Mouse (Mus musculus) midbrain, embryonic 10.5 days (tissue): Measurements from ENCODE around the gene Stox2. TPM values are rescaled to one million over a fixed set of nuclear protein-coding genes. Genes with fewer than 3 reads are reported as not detected.

Experiments
- DNase-seq: peaks from one replicate; pipeline ENCODE4 v3.0.0-alpha.2; 2017; ENCODE audit warnings: low spot score
- H3K27ac ChIP-seq: fragments of 300-500 bp; sonication (generic); replicated peaks from 2 replicates; pipeline ENCODE4 v1.5.1; 2016; ENCODE audit warnings: mild to moderate bottlenecking
- H3K27me3 ChIP-seq: fragments of 300-500 bp; sonication (generic); 2 replicates; pipeline ENCODE4 v1.6.1; 2016; ENCODE audit warnings: low read depth, mild to moderate bottlenecking; ENCODE audit not compliant: poor library complexity, severe bottlenecking
- H3K36me3 ChIP-seq: fragments of 300-500 bp; sonication (generic); 2 replicates; pipeline ENCODE4 v1.6.1; 2016; ENCODE audit warnings: mild to moderate bottlenecking, moderate library complexity
- H3K4me1 ChIP-seq: fragments of 300-500 bp; sonication (generic); 2 replicates; pipeline ENCODE4 v1.6.1; 2016
- H3K4me3 ChIP-seq: fragments of 300-500 bp; sonication (generic); 2 replicates; pipeline ENCODE4 v1.5.1; 2016; ENCODE audit warnings: mild to moderate bottlenecking, moderate library complexity
- H3K9me3 ChIP-seq: fragments of 300-500 bp; sonication (generic); replicated peaks from 2 replicates; pipeline ENCODE4 v1.6.1; 2016; ENCODE audit warnings: mild to moderate bottlenecking
- WGBS: fragments of 180-500 bp; shearing (Covaris S2); methylation state at CpG from one replicate; pipeline ENCODE4 v1.1.7; 2016; 5-methylcytosine and 5-hydroxymethylcytosine counted together
- polyA plus RNA-seq: library from polyadenylated mRNA; unstranded; fragments of >200 nt; fragmentation: Nextera tagmentation; extraction: Ambion mirVana; gene quantifications from 2 replicates; pipeline ENCODE4 v1.2.1, GENCODE M21; 2016

Stox2 gene
- polyA plus RNA-seq, 1 experiment from 2014 or later: 22.2 TPM

- DNase-seq: no peak
- WGBS: 93% methylated on average over 3 of the region's 3 CpGs
- no peaks in the 10 kb centered on the region for H3K27me3 ChIP-seq
- no peaks in the 10 kb centered on the region for H3K36me3 ChIP-seq
- no peaks in the 10 kb centered on the region for H3K9me3 ChIP-seq
- H3K27ac ChIP-seq: no peak overlapping the region
- no peaks in the 10 kb centered on the region for H3K4me1 ChIP-seq
- H3K4me3 ChIP-seq: no peak overlapping the region
These were observed 56.7 kb downstream of the Stox2 start for GRCm38 (mm10) chr8:47389430-47389829.

DNA sequence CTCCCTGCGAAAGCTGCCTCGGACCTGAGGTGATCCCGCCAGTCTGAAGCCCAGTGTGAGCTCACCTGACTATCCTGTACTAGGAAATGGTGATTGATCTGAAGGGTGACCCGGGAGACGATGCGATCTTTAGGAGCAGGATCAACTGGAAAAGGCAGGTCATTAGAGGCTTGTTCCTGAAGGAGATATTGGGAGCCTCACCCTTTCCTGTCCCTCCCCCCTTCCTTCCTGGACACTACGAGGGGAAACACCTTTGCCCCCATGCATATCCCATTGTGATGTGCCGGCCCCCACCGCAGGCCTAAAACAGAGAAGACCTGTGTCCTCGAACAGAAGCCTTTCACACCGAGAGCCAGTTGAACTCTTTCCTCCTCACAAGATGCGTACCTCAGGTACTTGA, 58.0 kb downstream of the Stox2 start:
- Histone ChIP-seq H3K36me3 (no peaks in the 10 kb centered on the region), H3K4me1 (no peaks in the 10 kb centered on the region), H3K27ac (no peak overlapping the region), H3K4me3 (no peak overlapping the region), H3K27me3 (no peaks in the 10 kb centered on the region), H3K9me3 (no peaks in the 10 kb centered on the region)
- 85% methylated on average over 12 of the region's 12 CpGs for WGBS
- no peak for DNase-seq

DNA sequence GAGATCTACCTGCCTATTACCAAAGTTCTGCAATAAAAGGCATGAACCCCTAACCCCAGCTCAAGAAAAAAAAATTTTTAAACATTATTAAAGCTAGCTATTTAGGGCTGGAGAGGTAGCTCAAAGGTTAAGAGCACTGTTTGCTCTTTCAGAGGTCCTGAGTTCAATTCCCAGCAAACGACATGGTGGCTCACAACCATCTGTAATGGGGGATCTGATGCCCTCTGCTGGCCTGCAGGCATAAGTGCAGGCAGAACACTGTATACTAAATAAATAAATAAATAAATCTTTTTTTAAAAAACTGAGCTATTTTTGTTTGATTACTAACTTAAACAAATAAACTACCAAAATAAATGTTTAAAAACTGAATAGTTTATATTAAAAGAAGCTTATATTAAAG, 60.4 kb downstream of the Stox2 start:
- no peak overlapping the region for H3K4me3 ChIP-seq
- no peaks in the 10 kb centered on the region for H3K27me3 ChIP-seq
- H3K9me3 ChIP-seq: no peaks in the 10 kb centered on the region
- DNase-seq: no peak
- H3K4me1 ChIP-seq: no peaks in the 10 kb centered on the region
- H3K36me3 ChIP-seq: no peaks in the 10 kb centered on the region
- WGBS: 87% methylated on average over 1 of the region's 1 CpGs
- no peak overlapping the region for H3K27ac ChIP-seq

DNA sequence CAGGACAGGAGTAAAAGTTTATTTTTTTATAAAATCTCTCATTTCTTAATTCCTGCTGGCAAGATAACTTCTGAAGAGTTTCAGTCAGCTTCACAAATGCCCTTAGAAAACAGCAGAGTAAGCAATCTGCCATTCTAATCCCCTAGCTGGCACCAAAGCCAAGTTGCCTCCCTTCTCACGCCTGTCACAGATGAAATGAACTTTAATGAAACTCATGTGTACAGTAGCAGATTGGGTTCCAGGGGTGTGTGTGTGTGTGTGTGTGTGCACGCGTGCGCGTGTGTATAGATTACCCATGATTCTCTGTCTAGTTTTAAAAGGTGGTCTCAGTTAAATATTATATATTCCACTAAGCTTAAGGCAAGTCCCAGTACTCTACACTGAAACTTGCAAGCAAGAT, 62.0 kb downstream of the Stox2 start:
- 94% methylated on average over 5 of the region's 5 CpGs for WGBS
- H3K27ac ChIP-seq: no peak overlapping the region
- H3K4me1 ChIP-seq: no peaks in the 10 kb centered on the region
- DNase-seq: no peak
- no peak overlapping the region for H3K4me3 ChIP-seq
- H3K36me3 ChIP-seq: no peaks in the 10 kb centered on the region
- H3K9me3 ChIP-seq: no peaks in the 10 kb centered on the region
- no peaks in the 10 kb centered on the region for H3K27me3 ChIP-seq

GRCm38 (mm10) chr8:47383632-47384031, 62.5 kb downstream of the Stox2 start:
- Histone ChIP-seq H3K9me3 (no peaks in the 10 kb centered on the region), H3K36me3 (no peaks in the 10 kb centered on the region), H3K4me1 (no peaks in the 10 kb centered on the region), H3K27me3 (no peaks in the 10 kb centered on the region), H3K27ac (no peak overlapping the region), H3K4me3 (no peak overlapping the region)
- 93% methylated on average over 9 of the region's 9 CpGs for WGBS
- DNase-seq: no peak

DNA sequence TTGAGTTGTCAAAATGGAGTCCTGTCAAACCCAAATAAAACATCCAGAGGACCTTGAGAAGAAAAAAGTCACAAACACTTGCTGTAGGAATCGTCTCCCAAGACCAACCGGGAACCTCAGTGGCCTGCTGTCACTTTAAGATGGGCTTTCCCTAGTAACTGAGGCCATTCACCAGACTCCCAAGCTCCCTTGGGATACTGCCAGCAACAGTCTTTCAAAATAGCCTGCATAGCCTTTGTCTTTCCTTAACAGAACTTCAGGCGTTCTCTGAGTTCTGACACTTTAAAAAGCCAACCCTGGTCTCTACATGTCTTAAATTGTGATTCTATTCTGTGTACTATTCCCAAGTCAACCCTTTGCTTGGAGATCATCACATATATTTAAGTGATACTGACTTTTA, 64.9 kb downstream of the Stox2 start:
- Histone ChIP-seq H3K9me3 (no peaks in the 10 kb centered on the region), H3K36me3 (no peaks in the 10 kb centered on the region), H3K27me3 (no peaks in the 10 kb centered on the region), H3K4me1 (no peaks in the 10 kb centered on the region), H3K27ac (no peak overlapping the region), H3K4me3 (no peak overlapping the region)
- DNase-seq: no peak
- 72% methylated on average over 3 of the region's 3 CpGs for WGBS

- no peak overlapping the region for H3K4me3 ChIP-seq
- no peak for DNase-seq
- no peaks in the 10 kb centered on the region for H3K36me3 ChIP-seq
- no peak overlapping the region for H3K27ac ChIP-seq
- no peaks in the 10 kb centered on the region for H3K9me3 ChIP-seq
- H3K27me3 ChIP-seq: no peaks in the 10 kb centered on the region
- no peaks in the 10 kb centered on the region for H3K4me1 ChIP-seq
- WGBS: 83% methylated on average over 6 of the region's 6 CpGs
These were observed 65.4 kb downstream of the Stox2 start for GRCm38 (mm10) chr8:47380725-47381124.

DNA sequence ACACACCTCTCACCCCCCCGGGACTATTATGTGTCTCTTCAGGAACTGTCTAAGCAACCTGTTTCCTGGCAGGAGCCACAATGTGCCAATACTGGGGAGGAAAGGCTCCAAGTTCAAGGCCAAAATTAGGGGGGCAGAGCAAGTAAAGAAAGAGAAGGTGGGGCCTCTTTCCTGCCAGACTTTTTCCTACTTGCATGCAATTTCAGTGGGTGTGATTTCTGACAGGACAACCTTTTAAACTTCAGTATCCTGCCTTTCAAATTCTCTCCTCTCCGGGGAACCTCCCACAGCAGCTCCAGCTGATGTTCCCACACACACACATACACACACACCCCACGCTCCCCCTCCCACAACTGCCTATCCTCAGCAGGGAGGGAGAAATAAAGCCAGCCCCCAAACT, 66.1 kb downstream of the Stox2 start:
- Histone ChIP-seq H3K27me3 (no peaks in the 10 kb centered on the region), H3K4me1 (no peaks in the 10 kb centered on the region), H3K9me3 (no peaks in the 10 kb centered on the region), H3K27ac (no peak overlapping the region), H3K36me3 (no peaks in the 10 kb centered on the region), H3K4me3 (no peak overlapping the region)
- DNase-seq: no peak
- 88% methylated on average over 3 of the region's 3 CpGs for WGBS

DNA sequence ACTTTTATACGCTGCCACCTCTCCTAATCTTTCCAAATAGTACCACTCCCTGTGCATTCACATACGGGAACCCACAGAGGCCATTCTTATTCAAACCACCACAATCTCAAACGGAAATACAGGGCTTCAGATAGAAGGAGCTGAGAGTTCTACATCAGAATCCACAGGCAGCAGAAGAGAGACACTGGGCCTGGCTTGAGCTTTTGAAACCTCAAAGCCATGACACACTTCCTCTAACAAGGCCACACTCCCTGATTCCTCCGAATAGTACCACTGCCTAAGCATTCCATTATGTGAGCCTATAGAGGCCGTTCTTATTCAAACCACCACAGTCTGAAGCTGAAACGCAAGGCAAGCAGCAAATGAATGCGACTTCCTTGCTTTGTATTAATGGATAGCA, 69.5 kb downstream of the Stox2 start:
- no peak overlapping the region for H3K27ac ChIP-seq
- no peaks in the 10 kb centered on the region for H3K27me3 ChIP-seq
- H3K9me3 ChIP-seq: no peaks in the 10 kb centered on the region
- no peaks in the 10 kb centered on the region for H3K4me1 ChIP-seq
- no peaks in the 10 kb centered on the region for H3K36me3 ChIP-seq
- no peak overlapping the region for H3K4me3 ChIP-seq
- no peak for DNase-seq
- 89% methylated on average over 7 of the region's 7 CpGs for WGBS

- Histone ChIP-seq H3K4me3 (no peak overlapping the region), H3K27ac (no peak overlapping the region), H3K36me3 (no peaks in the 10 kb centered on the region), H3K4me1 (peaks cover 9% of the 10 kb centered on the region), H3K27me3 (peaks cover 11% of the 10 kb centered on the region; the same call in 1 of the 2 replicates), H3K9me3 (no peaks in the 10 kb centered on the region)
- 93% methylated on average over 7 of the region's 7 CpGs for WGBS
- DNase-seq: no peak
These were observed 72.4 kb downstream of the Stox2 start for GRCm38 (mm10) chr8:47373757-47374156.

DNA sequence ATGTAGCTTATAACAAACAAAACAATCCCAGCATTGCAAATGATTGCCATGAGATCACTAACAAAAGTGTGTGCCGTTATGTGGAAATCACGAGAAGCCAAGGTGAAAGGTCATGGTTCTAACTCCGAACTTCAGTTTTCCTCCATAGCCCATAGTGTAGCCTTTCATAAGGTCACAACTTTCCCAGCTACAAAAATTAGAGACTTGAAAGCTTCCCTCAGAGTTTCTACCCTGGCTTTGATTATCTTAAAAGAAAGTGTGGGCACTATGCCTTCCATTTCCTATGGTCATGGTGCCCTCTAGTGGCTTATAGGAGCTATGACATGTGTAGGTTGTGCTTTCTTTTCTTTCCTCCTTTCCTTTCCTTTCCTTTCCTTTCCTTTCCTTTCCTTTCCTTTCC, 74.6 kb downstream of the Stox2 start:
- no peaks in the 10 kb centered on the region for H3K36me3 ChIP-seq
- 46% methylated on average over 3 of the region's 3 CpGs for WGBS
- peaks cover 9% of the 10 kb centered on the region for H3K4me1 ChIP-seq
- peaks cover 15% of the 10 kb centered on the region; the same call in 1 of the 2 replicates for H3K27me3 ChIP-seq
- 0 out of 2 replicates have a peak overlapping the region, but pooled peaks have one; percentile 30 for H3K27ac ChIP-seq
- DNase-seq: no peak
- H3K4me3 ChIP-seq: no peak overlapping the region
- 0 out of 2 replicates have a peak, but pooled peaks cover 2% of the 10 kb centered on the region for H3K9me3 ChIP-seq

GRCm38 (mm10) chr8:47371081-47371480, 75.1 kb downstream of the Stox2 start:
- no peaks in the 10 kb centered on the region for H3K36me3 ChIP-seq
- H3K9me3 ChIP-seq: 0 out of 2 replicates have a peak, but pooled peaks cover 3% of the 10 kb centered on the region
- WGBS: 65% methylated on average over 3 of the region's 3 CpGs
- no peak overlapping the region for H3K4me3 ChIP-seq
- H3K27ac ChIP-seq: 0 out of 2 replicates have a peak overlapping the region, but pooled peaks have one; percentile 30
- peaks cover 15% of the 10 kb centered on the region; the same call in 1 of the 2 replicates for H3K27me3 ChIP-seq
- peaks cover 9% of the 10 kb centered on the region for H3K4me1 ChIP-seq
- DNase-seq: no peak

GRCm38 (mm10) chr8:47370421-47371080, 75.6 kb downstream of the Stox2 start:
- peak; percentile 88 for DNase-seq
- H3K9me3 ChIP-seq: 0 out of 2 replicates have a peak, but pooled peaks cover 3% of the 10 kb centered on the region
- peaks cover 15% of the 10 kb centered on the region; the same call in 1 of the 2 replicates for H3K27me3 ChIP-seq
- 33% methylated on average over 15 of the region's 15 CpGs for WGBS
- no peaks in the 10 kb centered on the region for H3K36me3 ChIP-seq
- H3K27ac ChIP-seq: no peak overlapping the region
- peaks cover 9% of the 10 kb centered on the region for H3K4me1 ChIP-seq
- H3K4me3 ChIP-seq: no peak overlapping the region
